Mouse (Mus musculus) hindbrain, postnatal 0 days (tissue): Measurements from ENCODE around the gene Fgf11. TPM values are rescaled to one million over a fixed set of nuclear protein-coding genes. Genes with fewer than 3 reads are reported as not detected.

Source experiments
- ATAC-seq: fragments of 200-750 bp; cut with Nextera tagmentation; 2 replicates; pipeline ENCODE4 v1.8.0; 2017; ENCODE audit warnings: mild to moderate bottlenecking, moderate TSS enrichment, moderate library complexity
- DNase-seq: peaks from one replicate; pipeline ENCODE4 v3.0.0-alpha.2; 2015; ENCODE audit warnings: low spot score
- H3K27ac ChIP-seq: fragments of 300-500 bp; sonication (generic); 2 replicates; pipeline ENCODE4 v1.5.1; 2014; ENCODE audit warnings: mild to moderate bottlenecking
- H3K27me3 ChIP-seq: fragments of 300-500 bp; sonication (generic); 2 replicates; pipeline ENCODE4 v1.6.1; 2014; ENCODE audit warnings: low read length, mixed read lengths; ENCODE audit not compliant: insufficient read depth
- H3K36me3 ChIP-seq: fragments of 300-500 bp; sonication (generic); 2 replicates; pipeline ENCODE4 v1.6.1; 2014; ENCODE audit warnings: low read length, mixed read lengths; ENCODE audit not compliant: insufficient read depth
- H3K4me1 ChIP-seq: fragments of 300-500 bp; sonication (generic); 2 replicates; pipeline ENCODE4 v1.6.1; 2014; ENCODE audit warnings: antibody characterized with exemption, low read length, mixed read lengths; ENCODE audit not compliant: insufficient read depth
- H3K4me2 ChIP-seq: fragments of 300-500 bp; sonication (generic); 2 replicates; pipeline ENCODE4 v1.6.1; 2014; ENCODE audit warnings: low read depth, mild to moderate bottlenecking, low read length, moderate library complexity, mixed read lengths
- H3K4me3 ChIP-seq: fragments of 300-500 bp; sonication (generic); 2 replicates; pipeline ENCODE4 v1.5.1; 2014; ENCODE audit warnings: low read length
- H3K9ac ChIP-seq: fragments of 300-500 bp; sonication (generic); replicated peaks from 2 replicates; pipeline ENCODE4 v1.6.1; 2014; ENCODE audit warnings: mild to moderate bottlenecking, low read length, moderate library complexity, mixed read lengths
- H3K9me3 ChIP-seq: fragments of 300-500 bp; sonication (generic); 2 replicates; pipeline ENCODE4 v1.6.1; 2016; ENCODE audit warnings: low read length, mixed read lengths
- CTCF ChIP-seq: IDR thresholded peaks from 2 replicates; pipeline ENCODE4 v1.5.1; 2016; ENCODE audit warnings: antibody characterized with exemption, control low read depth, low read depth
- WGBS: fragments of 180-500 bp; shearing (Covaris S2); extraction: QIAGEN DNeasy Blood & Tissue Kit; methylation state at CpG from one replicate; pipeline ENCODE4 v1.1.7; 2014; 5-methylcytosine and 5-hydroxymethylcytosine counted together
- polyA plus RNA-seq: library from polyadenylated mRNA; unstranded; fragments of >200 nt; fragmentation: Nextera tagmentation; extraction: Ambion mirVana; gene quantifications from 2 replicates; pipeline ENCODE4 v1.2.1, GENCODE M21; 2015
- total RNA-seq: library from RNA; depleted of rRNA; stranded (reverse); fragments of >200 nt; gene quantifications from 2 replicates; pipeline ENCODE4 v1.2.3, GENCODE M21; 2014

Gene Fgf11
- total and polyA plus RNA-seq, 2 experiments from 2014 or later, result 3.8 to 19.1 TPM

- Histone ChIP-seq H3K4me1 (peaks cover 25% of the 10 kb centered on the region), H3K27ac (no peak overlapping the region), H3K9ac (peak overlapping the region; percentile 9; the same call in 1 of the 2 replicates), H3K4me2 (peak overlapping the region; percentile 95), H3K4me3 (0 out of 2 replicates have a peak overlapping the region, but pooled peaks have one; percentile 2), H3K36me3 (no peaks in the 10 kb centered on the region), H3K9me3 (no peaks in the 10 kb centered on the region), H3K27me3 (peaks cover 20% of the 10 kb centered on the region)
- 8% methylated on average over 12 of the region's 12 CpGs for WGBS
- no peak for TF ChIP-seq CTCF
- no peak for ATAC-seq
- no peak for DNase-seq
Measured at GRCm38 (mm10) chr11:69804652-69804940, 2.9 kb upstream of the Fgf11 start.

DNA sequence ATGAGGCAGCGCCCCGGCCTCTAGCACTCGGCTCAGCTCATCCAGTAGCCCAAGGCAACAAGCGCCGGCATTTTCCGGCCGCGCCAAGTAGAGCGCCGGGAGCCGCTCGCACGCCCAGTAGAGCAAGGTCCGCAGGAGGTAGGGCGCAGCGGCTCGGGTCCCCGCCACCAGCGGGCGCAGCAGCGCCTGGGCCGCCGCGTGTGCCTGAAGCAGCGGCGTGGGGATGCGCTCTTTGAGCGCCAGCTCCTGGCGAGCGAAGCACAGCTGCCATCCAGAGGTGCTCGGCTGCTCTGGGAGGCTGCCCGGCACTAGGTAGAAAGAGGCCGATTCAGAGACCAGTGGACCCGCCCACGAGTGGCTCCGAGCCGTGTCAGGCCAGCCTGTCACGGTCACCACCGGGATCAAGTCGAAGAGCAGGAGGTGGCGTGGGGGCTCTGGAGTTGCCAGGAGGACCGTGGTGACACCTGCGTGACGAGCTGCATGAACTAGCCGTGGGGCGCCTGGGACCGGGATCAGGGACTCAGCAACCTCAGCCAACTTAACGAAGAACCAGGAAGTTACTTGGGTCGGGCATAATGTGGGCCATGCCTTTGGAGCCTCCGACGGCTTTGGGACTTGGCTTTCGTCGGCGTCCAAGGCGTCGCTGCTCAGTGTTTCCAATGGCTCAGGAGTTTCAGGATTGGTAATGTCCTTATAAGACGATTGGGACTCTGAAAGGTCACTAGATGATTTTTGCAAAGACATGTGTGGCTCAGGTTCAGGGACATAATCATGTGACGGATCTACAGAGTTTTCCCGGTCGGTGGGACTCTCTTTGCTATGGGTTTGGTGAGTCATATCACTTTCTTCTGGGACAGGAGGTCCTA is 2.4 kb upstream of the Fgf11 start:
- TF ChIP-seq CTCF, result peak; percentile 48
- Histone ChIP-seq H3K9me3 (no peaks in the 10 kb centered on the region), H3K27me3 (peaks cover 20% of the 10 kb centered on the region), H3K4me1 (peaks cover 31% of the 10 kb centered on the region), H3K27ac (peak overlapping the region; percentile 92; the same call in 1 of the 2 replicates), H3K4me2 (peak overlapping the region; percentile 95), H3K9ac (peak overlapping the region; percentile 71), H3K36me3 (no peaks in the 10 kb centered on the region), H3K4me3 (peak overlapping the region; percentile 60)
- DNase-seq, result peak; percentile 85
- ATAC-seq, result peak; percentile 22; the same call in 1 of the 2 replicates
- WGBS, result 2% methylated on average over 60 of the region's 60 CpGs

GRCm38 (mm10) chr11:69803328-69803727 is 1.7 kb upstream of the Fgf11 start:
- H3K9ac ChIP-seq, result peak overlapping the region; percentile 71
- peak overlapping the region; percentile 92 for H3K27ac ChIP-seq
- peaks cover 20% of the 10 kb centered on the region for H3K27me3 ChIP-seq
- DNase-seq, result no peak
- H3K36me3 ChIP-seq, result no peaks in the 10 kb centered on the region
- TF ChIP-seq CTCF, result no peak
- peaks cover 33% of the 10 kb centered on the region for H3K4me1 ChIP-seq
- WGBS, result 1% methylated on average over 12 of the region's 12 CpGs
- H3K4me3 ChIP-seq, result peak overlapping the region; percentile 60
- ATAC-seq, result no peak
- H3K4me2 ChIP-seq, result peak overlapping the region; percentile 95
- H3K9me3 ChIP-seq, result no peaks in the 10 kb centered on the region

DNA sequence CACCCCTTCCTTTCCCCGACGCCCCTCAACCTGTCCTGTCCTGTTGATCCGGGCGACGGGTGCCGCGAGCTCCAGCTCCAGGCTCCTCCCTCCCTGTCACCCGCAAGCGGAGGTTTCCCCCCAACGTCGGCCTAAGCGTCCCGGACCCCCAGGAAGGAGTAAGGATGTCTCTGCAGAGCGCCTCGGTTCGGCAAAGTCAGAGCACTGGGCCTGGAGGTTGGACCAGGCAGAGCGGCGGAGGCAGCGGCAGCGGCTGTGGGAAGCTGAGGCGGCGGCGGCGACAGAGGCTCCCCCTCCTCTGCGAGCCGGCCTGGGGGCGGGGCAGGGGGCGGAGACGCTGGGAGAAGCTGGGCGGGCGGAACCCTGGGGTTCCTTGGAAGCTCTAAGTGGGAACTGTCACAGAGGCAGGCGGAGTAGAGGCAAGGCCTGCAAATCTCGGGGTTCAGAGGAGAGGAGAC is 1.0 kb upstream of the Fgf11 start:
- Histone ChIP-seq H3K27ac (peak overlapping the region; percentile 92), H3K4me1 (peaks cover 33% of the 10 kb centered on the region)
- TF ChIP-seq CTCF, result no peak

DNA sequence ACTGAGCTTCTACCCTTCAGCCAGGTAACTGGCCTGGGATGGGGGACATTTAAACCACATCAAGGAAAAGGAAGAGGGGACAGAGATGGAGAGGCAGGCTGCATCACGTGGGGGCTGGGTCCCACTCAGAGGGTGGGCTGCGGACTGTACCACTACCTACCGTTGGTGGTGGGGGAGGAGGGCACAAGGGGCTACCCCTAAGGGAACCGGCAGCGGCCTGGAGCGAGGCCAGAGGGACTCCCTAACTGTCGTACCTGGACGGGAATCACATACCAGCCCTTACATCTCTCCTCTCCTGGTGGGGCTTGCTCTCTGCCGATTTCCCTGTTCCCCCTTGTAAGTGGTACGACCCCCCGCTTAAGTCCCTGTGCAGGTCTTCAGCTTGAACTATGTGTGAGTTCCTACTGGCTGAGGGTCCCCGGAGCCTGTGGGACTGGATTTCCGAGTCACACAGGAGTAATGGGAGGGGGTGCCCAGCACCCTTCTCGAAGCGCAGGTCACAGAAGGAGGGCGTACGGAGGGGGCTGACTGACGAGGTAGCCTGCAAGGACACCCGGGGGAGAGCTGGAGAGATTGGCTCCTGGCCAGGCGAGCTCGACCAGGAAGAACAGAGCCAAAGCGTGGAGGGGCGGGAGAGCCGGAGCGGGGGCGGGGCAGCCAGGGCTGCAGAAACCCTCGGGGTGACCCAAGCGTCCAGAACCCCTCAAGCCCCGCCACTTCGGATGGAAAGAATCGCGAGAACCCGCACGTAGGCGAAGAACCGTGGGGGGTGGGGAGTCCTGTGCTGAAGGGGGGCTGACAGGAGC is 1.1 kb downstream of the Fgf11 start:
- H3K4me2 ChIP-seq, result peak overlapping the region; percentile 95
- WGBS, result under 1% methylated on average over 33 of the region's 36 CpGs
- peaks cover 13% of the 10 kb centered on the region for H3K27me3 ChIP-seq
- peak overlapping the region; percentile 71 for H3K9ac ChIP-seq
- H3K27ac ChIP-seq, result peak overlapping the region; percentile 92
- peak overlapping the region; percentile 60 for H3K4me3 ChIP-seq
- no peak for TF ChIP-seq CTCF
- peaks cover 33% of the 10 kb centered on the region for H3K4me1 ChIP-seq
- ATAC-seq (peak; percentile 82), DNase-seq (peak; percentile 89)
- H3K36me3 ChIP-seq, result no peaks in the 10 kb centered on the region
- no peaks in the 10 kb centered on the region for H3K9me3 ChIP-seq

More for the DNA sequence above, 1.0 kb upstream of the Fgf11 start:
- no peaks in the 10 kb centered on the region for H3K36me3 ChIP-seq
- under 1% methylated on average over 33 of the region's 33 CpGs for WGBS
- DNase-seq, result peak; percentile 87
- H3K9ac ChIP-seq, result peak overlapping the region; percentile 71
- peak; percentile 13; the same call in 1 of the 2 replicates for ATAC-seq
- H3K4me3 ChIP-seq, result peak overlapping the region; percentile 60
- H3K4me2 ChIP-seq, result peak overlapping the region; percentile 95
- H3K27me3 ChIP-seq, result peaks cover 20% of the 10 kb centered on the region
- no peaks in the 10 kb centered on the region for H3K9me3 ChIP-seq

DNA sequence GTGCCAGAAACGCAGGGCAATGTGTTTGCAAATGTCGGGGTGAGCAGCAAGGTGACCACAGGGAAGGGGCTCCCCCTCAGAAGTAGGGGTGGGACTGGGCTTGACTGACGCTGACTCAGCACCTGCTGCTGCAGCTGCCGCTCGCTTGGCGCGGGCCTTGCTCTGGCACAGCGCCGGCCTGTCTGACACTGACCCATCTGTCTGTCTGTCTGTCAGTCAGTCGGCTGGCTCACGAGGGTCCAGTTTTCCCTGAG is 1.6 kb downstream of the Fgf11 start:
- Histone ChIP-seq H3K27me3 (peaks cover 8% of the 10 kb centered on the region), H3K36me3 (no peaks in the 10 kb centered on the region), H3K9me3 (no peaks in the 10 kb centered on the region), H3K4me3 (peak overlapping the region; percentile 60), H3K27ac (peak overlapping the region; percentile 92), H3K4me1 (peaks cover 33% of the 10 kb centered on the region), H3K4me2 (peak overlapping the region; percentile 95), H3K9ac (peak overlapping the region; percentile 71)
- 2% methylated on average over 11 of the region's 11 CpGs for WGBS
- ATAC-seq (peak; percentile 22; the same call in 1 of the 2 replicates), DNase-seq (peak; percentile 75)
- no peak for TF ChIP-seq CTCF
